Mouse (Mus musculus): ENCODE results near the gene Ier3. TPM values are rescaled to one million over a fixed set of nuclear protein-coding genes. Genes with fewer than 3 reads are reported as not detected.
A peak's percentile ranks its signal among the peaks of the same experiment; 100 is the strongest.

Ier3 gene
- polyA plus RNA-seq, 1 experiment from 2014 or later, result 13.9 TPM

GRCm38 (mm10) chr17:35790933-35791332 is 30.6 kb upstream of the Ier3 start:
- 85% methylated on average over 4 of the region's 4 CpGs for WGBS
- Histone ChIP-seq H3K9ac (no peak overlapping the region), H3K9me3 (no peaks in the 10 kb centered on the region), H3K4me3 (replicated peaks) (no peak overlapping the region), H3K27ac (no peak overlapping the region), H3K36me3 (no peaks in the 10 kb centered on the region), H3K4me1 (replicated peaks) (no peaks in the 10 kb centered on the region), H3K27me3 (replicated peaks) (no peaks in the 10 kb centered on the region), H3K4me2 (replicated peaks) (no peak overlapping the region)
- no peak for ATAC-seq

GRCm38 (mm10) chr17:35792837-35793236 is 28.6 kb upstream of the Ier3 start:
- H3K4me2 ChIP-seq (replicated peaks), result no peak overlapping the region
- H3K9me3 ChIP-seq, result no peaks in the 10 kb centered on the region
- no peaks in the 10 kb centered on the region for H3K27me3 ChIP-seq (replicated peaks)
- WGBS, result 57% methylated on average over 2 of the region's 2 CpGs
- no peaks in the 10 kb centered on the region for H3K36me3 ChIP-seq
- no peak for ATAC-seq
- no peak overlapping the region for H3K27ac ChIP-seq
- H3K4me3 ChIP-seq (replicated peaks), result no peak overlapping the region
- H3K9ac ChIP-seq, result no peak overlapping the region
- H3K4me1 ChIP-seq (replicated peaks), result no peaks in the 10 kb centered on the region

- H3K9ac ChIP-seq, result no peak overlapping the region
- ATAC-seq, result no peak
Measured at GRCm38 (mm10) chr17:35795099-35795498, 26.4 kb upstream of the Ier3 start.

GRCm38 (mm10) chr17:35795656-35796055 is 25.8 kb upstream of the Ier3 start:
- Histone ChIP-seq H3K27ac (no peak overlapping the region), H3K4me1 (replicated peaks) (no peaks in the 10 kb centered on the region), H3K9ac (no peak overlapping the region), H3K27me3 (replicated peaks) (no peaks in the 10 kb centered on the region), H3K4me3 (replicated peaks) (no peak overlapping the region), H3K4me2 (replicated peaks) (no peak overlapping the region), H3K9me3 (no peaks in the 10 kb centered on the region), H3K36me3 (no peaks in the 10 kb centered on the region)
- ATAC-seq, result no peak
- 79% methylated on average over 6 of the region's 6 CpGs for whole genome bisulfite sequencing

More at GRCm38 (mm10) chr17:35795099-35795498, 26.4 kb upstream of the Ier3 start:
- Histone ChIP-seq H3K27me3 (replicated peaks) (no peaks in the 10 kb centered on the region), H3K4me1 (replicated peaks) (no peaks in the 10 kb centered on the region), H3K4me3 (replicated peaks) (no peak overlapping the region), H3K27ac (no peak overlapping the region), H3K9me3 (no peaks in the 10 kb centered on the region), H3K4me2 (replicated peaks) (no peak overlapping the region), H3K36me3 (no peaks in the 10 kb centered on the region)
- WGBS, result 36% methylated on average over 2 of the region's 2 CpGs

GRCm38 (mm10) chr17:35796835-35797234 is 24.6 kb upstream of the Ier3 start:
- Histone ChIP-seq H3K27me3 (replicated peaks) (no peaks in the 10 kb centered on the region), H3K27ac (no peak overlapping the region), H3K4me1 (replicated peaks) (no peaks in the 10 kb centered on the region), H3K9me3 (no peaks in the 10 kb centered on the region), H3K9ac (no peak overlapping the region), H3K4me3 (replicated peaks) (no peak overlapping the region), H3K36me3 (no peaks in the 10 kb centered on the region), H3K4me2 (replicated peaks) (no peak overlapping the region)
- ATAC-seq, result no peak
- WGBS, result 59% methylated on average over 5 of the region's 5 CpGs

- Histone ChIP-seq H3K9me3 (no peaks in the 10 kb centered on the region), H3K4me3 (replicated peaks) (no peak overlapping the region), H3K9ac (no peak overlapping the region), H3K4me2 (replicated peaks) (no peak overlapping the region), H3K27me3 (replicated peaks) (no peaks in the 10 kb centered on the region), H3K27ac (no peak overlapping the region), H3K4me1 (replicated peaks) (peaks cover 9% of the 10 kb centered on the region), H3K36me3 (no peaks in the 10 kb centered on the region)
- ATAC-seq, result no peak
- 72% methylated on average over 2 of the region's 2 CpGs for WGBS
Measured at GRCm38 (mm10) chr17:35800905-35801304, 20.6 kb upstream of the Ier3 start.

GRCm38 (mm10) chr17:35803020-35803419 is 18.5 kb upstream of the Ier3 start:
- Histone ChIP-seq H3K9me3 (no peaks in the 10 kb centered on the region), H3K36me3 (no peaks in the 10 kb centered on the region), H3K9ac (peak overlapping the region; percentile 2; the same call in 1 of the 2 replicates), H3K4me1 (replicated peaks) (peaks cover 9% of the 10 kb centered on the region), H3K27me3 (replicated peaks) (no peaks in the 10 kb centered on the region), H3K4me2 (replicated peaks) (no peak overlapping the region), H3K27ac (no peak overlapping the region), H3K4me3 (replicated peaks) (no peak overlapping the region)
- WGBS, result 42% methylated on average over 6 of the region's 6 CpGs
- ATAC-seq, result no peak

- Histone ChIP-seq H3K36me3 (no peaks in the 10 kb centered on the region), H3K9me3 (no peaks in the 10 kb centered on the region), H3K9ac (no peak overlapping the region), H3K4me3 (replicated peaks) (no peak overlapping the region), H3K4me2 (replicated peaks) (no peak overlapping the region), H3K4me1 (replicated peaks) (peaks cover 9% of the 10 kb centered on the region), H3K27ac (0 out of 2 replicates have a peak overlapping the region, but pooled peaks have one; percentile 1), H3K27me3 (replicated peaks) (no peaks in the 10 kb centered on the region)
- 31% methylated on average over 4 of the region's 4 CpGs for WGBS
- ATAC-seq, result no peak
Measured at GRCm38 (mm10) chr17:35803858-35804399, 17.6 kb upstream of the Ier3 start.

GRCm38 (mm10) chr17:35808073-35808472 is 13.4 kb upstream of the Ier3 start:
- Histone ChIP-seq H3K27ac (no peak overlapping the region), H3K27me3 (replicated peaks) (no peaks in the 10 kb centered on the region), H3K9ac (no peak overlapping the region), H3K9me3 (no peaks in the 10 kb centered on the region), H3K4me1 (replicated peaks) (peaks cover 9% of the 10 kb centered on the region), H3K36me3 (no peaks in the 10 kb centered on the region), H3K4me3 (replicated peaks) (no peak overlapping the region), H3K4me2 (replicated peaks) (no peak overlapping the region)
- 69% methylated on average over 9 of the region's 9 CpGs for WGBS
- no peak for ATAC-seq

- Histone ChIP-seq H3K4me3 (replicated peaks) (no peak overlapping the region), H3K36me3 (no peaks in the 10 kb centered on the region), H3K9ac (no peak overlapping the region), H3K4me1 (replicated peaks) (peaks cover 9% of the 10 kb centered on the region; the same call in 1 of the 2 replicates), H3K27ac (no peak overlapping the region), H3K9me3 (no peaks in the 10 kb centered on the region), H3K4me2 (replicated peaks) (no peak overlapping the region), H3K27me3 (replicated peaks) (no peaks in the 10 kb centered on the region)
- WGBS, result 88% methylated on average over 11 of the region's 11 CpGs
- ATAC-seq, result no peak
Measured at GRCm38 (mm10) chr17:35809395-35809794, 12.1 kb upstream of the Ier3 start.

GRCm38 (mm10) chr17:35810900-35811648 is 10.4 kb upstream of the Ier3 start:
- WGBS, result 77% methylated on average over 5 of the region's 5 CpGs
- no peak overlapping the region for H3K27ac ChIP-seq
- no peak overlapping the region for H3K4me3 ChIP-seq (replicated peaks)
- no peaks in the 10 kb centered on the region for H3K27me3 ChIP-seq (replicated peaks)
- H3K4me1 ChIP-seq (replicated peaks), result peaks cover 22% of the 10 kb centered on the region
- H3K9ac ChIP-seq, result no peak overlapping the region
- no peaks in the 10 kb centered on the region for H3K36me3 ChIP-seq
- H3K9me3 ChIP-seq, result no peaks in the 10 kb centered on the region
- no peak overlapping the region for H3K4me2 ChIP-seq (replicated peaks)
- no peak for ATAC-seq

GRCm38 (mm10) chr17:35812307-35812706 is 9.2 kb upstream of the Ier3 start:
- peaks cover 25% of the 10 kb centered on the region for H3K4me1 ChIP-seq (replicated peaks)
- no peak for ATAC-seq
- H3K27ac ChIP-seq, result peak overlapping the region; percentile 68
- 80% methylated on average over 5 of the region's 5 CpGs for WGBS
- no peaks in the 10 kb centered on the region for H3K9me3 ChIP-seq
- no peaks in the 10 kb centered on the region for H3K27me3 ChIP-seq (replicated peaks)
- no peak overlapping the region for H3K9ac ChIP-seq
- no peak overlapping the region for H3K4me3 ChIP-seq (replicated peaks)
- no peaks in the 10 kb centered on the region for H3K36me3 ChIP-seq
- no peak overlapping the region for H3K4me2 ChIP-seq (replicated peaks)

GRCm38 (mm10) chr17:35812736-35813135 is 8.7 kb upstream of the Ier3 start:
- Histone ChIP-seq H3K4me2 (replicated peaks) (no peak overlapping the region), H3K27me3 (replicated peaks) (no peaks in the 10 kb centered on the region), H3K27ac (peak overlapping the region; percentile 68), H3K36me3 (no peaks in the 10 kb centered on the region), H3K9ac (no peak overlapping the region), H3K9me3 (no peaks in the 10 kb centered on the region), H3K4me1 (replicated peaks) (peaks cover 29% of the 10 kb centered on the region), H3K4me3 (replicated peaks) (no peak overlapping the region)
- no peak; the same call in none of the 2 replicates for ATAC-seq
- WGBS, result 57% methylated on average over 6 of the region's 6 CpGs

Data from intestine, embryonic 15.5 days (tissue).